Mouse (Mus musculus) T-cell, adult 66 days (primary cell): ENCODE data around the gene Tmem120a. TPM values are rescaled to one million over a fixed set of nuclear protein-coding genes. Genes with fewer than 3 reads are reported as not detected.

ENCODE experiments used
- total RNA-seq, 2 experiments: library from RNA; stranded (reverse); gene quantifications; 3 replicates in 1 of 2; 4 replicates in 1 of 2; pipeline ENCODE4 v1.2.4; 2023

Gene Tmem120a
- 10 to 100 TPM; 17.4 to 19.7 TPM for total RNA-seq

GRCm38 (mm10) chr5:135743741-135744609, at the start of gene Tmem120a:
Tmem120a (minus strand) TSS chr5:135744448.

DNA sequence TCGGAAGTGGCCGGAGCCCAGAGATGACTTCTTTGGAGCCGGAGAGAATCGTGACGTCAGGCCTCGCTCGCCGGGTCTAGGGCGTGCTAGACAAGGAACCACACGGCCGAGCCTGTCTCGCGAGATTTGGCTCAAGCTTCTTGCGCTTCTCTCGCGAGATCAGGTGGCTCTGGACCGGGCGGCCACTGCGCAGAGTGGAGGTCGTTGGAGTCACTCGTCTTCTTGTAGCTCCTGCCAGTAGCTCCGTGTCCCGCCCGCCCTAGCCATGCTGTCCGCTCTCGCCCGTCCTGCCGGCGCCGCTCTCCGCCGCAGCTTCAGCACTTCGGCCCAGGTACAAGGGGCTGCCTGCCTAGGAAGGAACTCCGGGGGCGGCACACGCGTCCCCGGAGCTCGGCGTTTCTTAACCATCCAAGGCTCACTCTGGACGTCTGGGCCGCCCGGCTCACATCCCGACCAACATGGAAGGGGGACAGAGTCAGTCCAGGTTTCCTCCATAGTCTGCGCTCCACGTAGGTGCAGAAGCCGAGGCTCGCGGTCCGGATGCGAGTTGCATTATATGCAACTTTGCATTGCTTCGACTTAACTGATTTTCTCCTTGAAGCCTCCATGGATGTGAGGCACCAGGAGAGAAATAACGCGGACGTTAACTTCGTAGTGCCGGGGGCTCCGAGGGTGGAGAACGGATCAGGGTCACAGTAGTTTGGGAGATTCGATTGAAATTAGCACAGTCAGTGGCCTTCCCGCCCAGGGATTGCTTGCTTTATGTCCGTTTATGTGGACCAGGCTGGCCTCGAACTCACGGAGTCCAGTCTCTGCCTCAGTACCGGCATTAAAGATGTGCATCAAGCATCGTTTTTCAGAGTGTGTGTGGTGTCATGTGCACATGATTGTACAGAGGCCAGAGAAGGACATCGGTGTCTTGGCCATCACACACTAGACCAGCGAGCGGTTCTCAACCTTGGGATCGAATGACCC, 34.5 kb upstream of the Tmem120a start, which contains the start of gene Mdh2:
Mdh2 (plus strand) TSS at position 10 of the 975 bp plus-strand sequence.

DNA sequence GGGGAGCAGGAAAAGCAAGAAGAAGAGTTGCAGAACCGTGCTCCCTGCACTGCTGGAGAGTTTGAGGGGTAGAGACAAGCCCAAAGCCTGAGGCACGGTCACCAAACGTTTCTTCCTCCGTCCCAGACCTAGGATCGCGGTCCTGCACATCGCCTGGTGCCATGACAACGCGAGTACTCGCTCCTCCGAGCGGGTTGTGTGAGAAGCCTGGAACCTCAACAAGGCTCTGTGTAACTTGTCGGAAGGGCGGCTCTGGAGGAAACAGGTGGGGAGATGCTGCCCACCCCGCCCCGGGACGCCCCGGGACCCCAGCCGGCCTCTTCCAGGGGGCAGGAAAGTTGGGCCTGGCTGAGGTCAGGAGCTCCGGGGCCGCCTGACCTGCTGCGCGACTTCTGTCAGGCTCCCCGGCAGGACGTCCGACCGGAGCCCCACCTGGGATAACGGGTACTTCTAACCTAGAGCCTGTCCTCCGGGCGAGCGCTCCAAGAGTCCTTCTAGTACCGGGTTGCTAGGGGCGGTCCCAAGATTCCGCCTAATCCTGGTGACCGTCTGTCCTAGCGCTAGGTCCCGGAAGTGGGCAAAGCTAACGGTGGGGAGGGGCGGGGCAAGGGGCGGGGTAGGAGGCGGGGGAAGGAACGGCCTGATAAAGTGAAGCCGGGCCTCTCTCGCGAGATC, 33.7 kb upstream of the Tmem120a start, which contains the start of gene Styxl1:
Styxl1 (minus strand) TSS at position 590 of the 675 bp plus-strand sequence.

Other genes with a start within 250 kb of the Tmem120a start
- 1 to 10 TPM; 4.8 to 8.6 TPM for gene Hip1, start 199.3 kb downstream of the Tmem120a start, total RNA-seq
- gene Ccl26, start 180.9 kb downstream of the Tmem120a start, total RNA-seq = not detected
- gene Ccl24, start 171.4 kb downstream of the Tmem120a start, total RNA-seq = under 1 TPM in 1 of 2 experiments, not detected in 1; 0.58 TPM
- 10 to 100 TPM; 26.3 to 29.5 TPM for gene Rhbdd2, start 111.8 kb downstream of the Tmem120a start, total RNA-seq
- gene Por, start 74.4 kb downstream of the Tmem120a start, total RNA-seq = 10 to 100 TPM; 56.4 to 62.2 TPM
- under 1 TPM in 1 of 2 experiments, not detected in 1; 0.58 TPM for gene Styxl1, start 33.9 kb upstream of the Tmem120a start, total RNA-seq
- gene Mdh2, start 34.0 kb upstream of the Tmem120a start, total RNA-seq = 100 to 1,000 TPM; 185 to 193 TPM
- gene Srrm3, start 62.4 kb upstream of the Tmem120a start, total RNA-seq = not detected
- gene Hspb1, start 143.5 kb upstream of the Tmem120a start, total RNA-seq = not detected
- gene Ywhag, start 190.2 kb upstream of the Tmem120a start, total RNA-seq = 10 to 100 TPM; 62.2 to 73.1 TPM
- gene Ssc4d, start 230.1 kb upstream of the Tmem120a start, total RNA-seq = 1 to 10 TPM in 1 of 2 experiments, not detected in 1; 1.7 TPM
- gene Zp3, start 235.7 kb upstream of the Tmem120a start, total RNA-seq = not detected